Mouse (Mus musculus) megakaryocyte progenitor cell, adult 5-6 weeks (primary cell): ENCODE data around the gene Mixl1. TPM values are rescaled to one million over a fixed set of nuclear protein-coding genes. Genes with fewer than 3 reads are reported as not detected.

Source experiments
- ATAC-seq: replicated peaks from 2 replicates; pipeline ENCODE4 v1.8.0; 2016; ENCODE audit warnings: mild to moderate bottlenecking, moderate TSS enrichment, inconsistent platforms; ENCODE audit not compliant: poor library complexity
- total RNA-seq, 2 experiments: library from RNA; stranded (forward) in 1 of 2; stranded (reverse) in 1 of 2; fragments of 157-497, 149-512 nt in 1 of 2; fragments of 200-1000 nt in 1 of 2; gene quantifications; 2 replicates each; pipeline versions ENCODE4 v1.2.3 to v1.2.4; 2015 to 2017

Mixl1 gene
- total RNA-seq (2015) (not detected in 2 replicates), total RNA-seq (2017) (not detected in 2 replicates)

GRCm38 (mm10) chr1:180696626-180697352 is at the start of gene Mixl1:
Gene Mixl1 (minus strand): TSS chr1:180697034.
- ATAC-seq: no peak

- no peak for ATAC-seq
Observed at GRCm38 (mm10) chr1:180729231-180729630, 32.4 kb upstream of the Mixl1 start.

GRCm38 (mm10) chr1:180726183-180726582 is 29.3 kb upstream of the Mixl1 start:
- ATAC-seq: peak; percentile 14; the same call in 1 of the 2 replicates

GRCm38 (mm10) chr1:180725704-180726179 is 28.9 kb upstream of the Mixl1 start, which contains the start of gene Acbd3:
Gene Acbd3 (plus strand): TSS chr1:180726043.
- ATAC-seq: peak; percentile 90

GRCm38 (mm10) chr1:180723701-180724238 is 26.9 kb upstream of the Mixl1 start:
- no peak for ATAC-seq

- ATAC-seq: peak; percentile 28
Observed at GRCm38 (mm10) chr1:180722608-180723007, 25.8 kb upstream of the Mixl1 start.

- ATAC-seq: peak; percentile 86
Observed at GRCm38 (mm10) chr1:180719951-180720689, 23.3 kb upstream of the Mixl1 start.

GRCm38 (mm10) chr1:180719483-180719882 is 22.6 kb upstream of the Mixl1 start:
- no peak for ATAC-seq

- peak; percentile 59 for ATAC-seq
Observed at GRCm38 (mm10) chr1:180718756-180719155, 21.9 kb upstream of the Mixl1 start.

GRCm38 (mm10) chr1:180708935-180709776 is 12.3 kb upstream of the Mixl1 start:
- ATAC-seq: peak; percentile 59

GRCm38 (mm10) chr1:180707813-180708212 is 11.0 kb upstream of the Mixl1 start:
- ATAC-seq: no peak

- ATAC-seq: peak; percentile 10; the same call in 1 of the 2 replicates
Observed at GRCm38 (mm10) chr1:180707368-180707767, 10.5 kb upstream of the Mixl1 start.

GRCm38 (mm10) chr1:180703400-180703799 is 6.6 kb upstream of the Mixl1 start:
- no peak for ATAC-seq

- peak; percentile 70 for ATAC-seq
Observed at GRCm38 (mm10) chr1:180698063-180698462, 1.2 kb upstream of the Mixl1 start.

GRCm38 (mm10) chr1:180691284-180691683 is 5.5 kb downstream of the Mixl1 start:
- no peak for ATAC-seq

Other genes starting within 250 kb of the Mixl1 start
- not detected in 2 replicates for gene Stum, start 213.5 kb downstream of the Mixl1 start, total RNA-seq (2015)
- gene Stum, start 213.5 kb downstream of the Mixl1 start, total RNA-seq (2017): not detected in 2 replicates
- 70.0 and 71.1 TPM in 2 replicates for gene Parp1, start 128.1 kb downstream of the Mixl1 start, total RNA-seq (2015)
- gene Parp1, start 128.1 kb downstream of the Mixl1 start, total RNA-seq (2017): 194 and 197 TPM in 2 replicates
- 26.6 and 31.1 TPM in 2 replicates for gene Lin9, start 55.9 kb downstream of the Mixl1 start, total RNA-seq (2015)
- 31.4 and 41.9 TPM in 2 replicates for gene Lin9, start 55.9 kb downstream of the Mixl1 start, total RNA-seq (2017)
- gene Acbd3, start 29.0 kb upstream of the Mixl1 start, total RNA-seq (2015): 23.9 and 27.3 TPM in 2 replicates
- 43.0 and 46.5 TPM in 2 replicates for gene Acbd3, start 29.0 kb upstream of the Mixl1 start, total RNA-seq (2017)
- 1,870 and 2,095 TPM in 2 replicates for gene H3f3a, start 116.9 kb upstream of the Mixl1 start, total RNA-seq (2015)
- gene H3f3a, start 116.9 kb upstream of the Mixl1 start, total RNA-seq (2017): 1,724 and 1,809 TPM in 2 replicates
- gene Sde2, start 154.1 kb upstream of the Mixl1 start, total RNA-seq (2015): 17.6 and 21.3 TPM in 2 replicates
- 29.9 and 33.6 TPM in 2 replicates for gene Sde2, start 154.1 kb upstream of the Mixl1 start, total RNA-seq (2017)
- not detected in 2 replicates for gene Lefty2, start 196.1 kb upstream of the Mixl1 start, total RNA-seq (2015)
- not detected in 2 replicates for gene Lefty2, start 196.1 kb upstream of the Mixl1 start, total RNA-seq (2017)
- gene Pycr2, start 207.3 kb upstream of the Mixl1 start, total RNA-seq (2015): 27.2 and 28.8 TPM in 2 replicates
- gene Pycr2, start 207.3 kb upstream of the Mixl1 start, total RNA-seq (2017): 22.4 and 26.3 TPM in 2 replicates
- 0.90 and 1.7 TPM in 2 replicates for gene Lefty1, start 238.0 kb upstream of the Mixl1 start, total RNA-seq (2015)
- gene Lefty1, start 238.0 kb upstream of the Mixl1 start, total RNA-seq (2017): 0.27 TPM in 1 of 2 replicates, not detected in the other
- gene Tmem63a, start 245.3 kb upstream of the Mixl1 start, total RNA-seq (2015): 15.0 and 15.6 TPM in 2 replicates
- 16.5 and 16.8 TPM in 2 replicates for gene Tmem63a, start 245.3 kb upstream of the Mixl1 start, total RNA-seq (2017)